Mouse (Mus musculus) heart, adult 2 months (tissue): ENCODE data around the gene Gpr19. TPM values are rescaled to one million over a fixed set of nuclear protein-coding genes. Genes with fewer than 3 reads are reported as not detected.

ENCODE experiments used
- DNase-seq, 2 experiments: peaks; one replicate each; pipeline ENCODE4 v3.0.0; 2021
- H3K27ac ChIP-seq: fragments of 200-600 bp; 2 replicates; pipeline ENCODE4 v1.8.1; 2022
- H3K27me3 ChIP-seq: fragments of 200-500 bp; 2 replicates; pipeline ENCODE4 v1.6.1; 2012; ENCODE audit warnings: mild to moderate bottlenecking, low read length, inconsistent platforms, mixed read lengths; ENCODE audit not compliant: control insufficient read depth, insufficient read depth
- H3K36me3 ChIP-seq: fragments of 200-500 bp; 2 replicates; pipeline ENCODE4 v1.6.1; 2012; ENCODE audit warnings: low read length, inconsistent platforms; ENCODE audit not compliant: control insufficient read depth, insufficient read depth
- H3K4me1 ChIP-seq: fragments of 200-500 bp; 2 replicates; pipeline ENCODE4 v1.6.1; 2011; ENCODE audit warnings: low read length; ENCODE audit not compliant: control insufficient read depth, insufficient read depth
- H3K4me3 ChIP-seq: fragments of 200-600 bp; 2 replicates; pipeline ENCODE4 v1.8.1; 2022
- H3K79me2 ChIP-seq: fragments of 200-500 bp; replicated peaks from 2 replicates; pipeline ENCODE4 v1.6.1; 2012; ENCODE audit warnings: mild to moderate bottlenecking, inconsistent platforms, low read length, moderate library complexity, mixed read lengths; ENCODE audit not compliant: control insufficient read depth, insufficient read depth
- H3K9ac ChIP-seq: fragments of 200-500 bp; 2 replicates; pipeline ENCODE4 v1.6.1; 2012; ENCODE audit warnings: low read depth, mild to moderate bottlenecking, control low read depth, inconsistent platforms, low read length, mixed read lengths
- CTCF ChIP-seq: fragments of 200-600 bp; IDR thresholded peaks from 2 replicates; pipeline ENCODE4 v1.8.1; 2022; ENCODE audit warnings: antibody characterized with exemption, mild to moderate bottlenecking, moderate library complexity
- EP300 ChIP-seq: fragments of 200-500 bp; IDR thresholded peaks from 2 replicates; pipeline ENCODE4 v1.6.1; 2011; ENCODE audit warnings: low read depth, low read length, control low read depth; ENCODE audit not compliant: insufficient read depth
- POLR2A ChIP-seq: fragments of 200-500 bp; IDR thresholded peaks from 2 replicates; pipeline ENCODE4 v1.6.1; 2011; ENCODE audit warnings: mild to moderate bottlenecking, low read depth, low read length, control low read depth; ENCODE audit not compliant: insufficient read depth
- WGBS: fragments of 180-500 bp; shearing (Covaris S2); methylation state at CpG from one replicate; pipeline ENCODE4 v1.1.7; 2018; 5-methylcytosine and 5-hydroxymethylcytosine counted together
- intact Hi-C: fragments of 180-260 bp; cut with DNase I; formaldehyde crosslinking; loops from one replicate; pipeline ENCODE4 v1.15.1; 2025
- polyA plus RNA-seq: library from polyadenylated mRNA; depleted of rRNA; stranded (reverse); fragments of >200 nt; gene quantifications from 2 replicates; pipeline ENCODE4 v1.2.3, GENCODE M21; 2012
- total RNA-seq, 2 experiments: library from RNA; stranded (reverse); gene quantifications; 2 replicates each; pipeline ENCODE4 v1.2.3; 2021

Gpr19 gene
- total and polyA plus RNA-seq, 3 experiments, result 3.2 to 6.1 (median 4.8) TPM

DNA sequence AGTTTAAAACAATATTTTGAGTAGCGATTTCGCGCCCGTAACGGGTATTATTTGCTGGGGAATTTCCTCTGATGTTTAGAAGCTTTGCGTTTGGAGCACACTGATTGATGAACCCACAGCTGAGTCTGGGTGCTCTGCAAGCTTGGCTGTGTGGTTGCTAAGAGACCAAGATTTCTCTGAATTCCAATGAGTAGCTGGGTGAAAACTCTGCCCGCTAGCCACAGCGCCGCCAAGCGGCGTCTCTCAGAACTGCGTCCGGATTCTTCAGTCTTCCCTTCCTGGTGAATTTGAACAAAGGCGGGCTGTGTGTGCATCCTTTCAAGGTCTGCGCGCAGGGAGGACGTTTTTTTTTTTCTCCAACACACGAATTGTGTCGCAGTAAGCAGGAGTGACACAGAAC is 35.2 kb downstream of the Gpr19 start:
- H3K27ac ChIP-seq, result no peak overlapping the region
- H3K36me3 ChIP-seq, result no peaks in the 10 kb centered on the region
- H3K4me1 ChIP-seq, result no peaks in the 10 kb centered on the region; the same call in 1 of the 2 replicates
- peak; percentile 86 to 94 for DNase-seq
- WGBS, result 3% methylated on average over 19 of the region's 19 CpGs
- H3K4me3 ChIP-seq, result peak overlapping the region; percentile 26; the same call in 1 of the 2 replicates
- 0 out of 2 replicates have a peak, but pooled peaks have one; percentile 38 for TF ChIP-seq EP300
- no peak; the same call in none of the 2 replicates for TF ChIP-seq CTCF
- no peak for TF ChIP-seq POLR2A
- no peak overlapping the region for H3K9ac ChIP-seq
- H3K79me2 ChIP-seq, result no peaks in the 10 kb centered on the region
- intact Hi-C loops, result loop anchor here (5.0 kb wide), 1 partner anchor 201 kb away; no protein-coding TSS in a partner anchor
- H3K27me3 ChIP-seq, result no peaks in the 10 kb centered on the region

DNA sequence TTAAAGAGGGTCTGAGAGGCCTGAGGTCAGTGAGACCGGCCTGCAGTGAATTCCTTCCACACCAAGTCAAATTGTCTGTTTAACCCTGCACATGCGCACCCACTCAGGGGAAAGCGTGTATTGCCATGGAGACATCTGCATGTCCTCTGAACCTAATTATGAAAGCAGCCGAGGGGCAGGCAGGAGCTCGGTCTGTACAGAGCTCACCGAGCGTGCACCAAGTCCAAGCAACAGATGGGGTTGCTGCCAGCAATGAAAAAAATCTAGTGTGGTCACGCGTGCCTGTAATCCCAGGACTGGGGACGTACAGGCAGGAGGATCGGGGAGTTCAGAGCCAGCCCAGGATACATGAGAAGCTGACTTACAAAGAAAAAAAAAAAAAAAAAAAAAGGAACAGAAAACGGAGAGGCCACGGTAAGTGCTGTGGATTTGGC is 35.7 kb downstream of the Gpr19 start:
- 43% methylated on average over 13 of the region's 13 CpGs for WGBS
- no peak overlapping the region for H3K9ac ChIP-seq
- intact Hi-C loops, result loop anchor here (5.0 kb wide), 1 partner anchor 200 kb away; no protein-coding TSS in a partner anchor
- H3K4me3 ChIP-seq, result peak overlapping the region; percentile 26; the same call in 1 of the 2 replicates
- H3K4me1 ChIP-seq, result no peaks in the 10 kb centered on the region; the same call in 1 of the 2 replicates
- no peaks in the 10 kb centered on the region for H3K36me3 ChIP-seq
- no peak for TF ChIP-seq POLR2A
- no peak for TF ChIP-seq EP300
- no peak for TF ChIP-seq CTCF
- H3K27me3 ChIP-seq, result no peaks in the 10 kb centered on the region
- no peak overlapping the region for H3K27ac ChIP-seq
- no peak for DNase-seq
- H3K79me2 ChIP-seq, result no peaks in the 10 kb centered on the region

DNA sequence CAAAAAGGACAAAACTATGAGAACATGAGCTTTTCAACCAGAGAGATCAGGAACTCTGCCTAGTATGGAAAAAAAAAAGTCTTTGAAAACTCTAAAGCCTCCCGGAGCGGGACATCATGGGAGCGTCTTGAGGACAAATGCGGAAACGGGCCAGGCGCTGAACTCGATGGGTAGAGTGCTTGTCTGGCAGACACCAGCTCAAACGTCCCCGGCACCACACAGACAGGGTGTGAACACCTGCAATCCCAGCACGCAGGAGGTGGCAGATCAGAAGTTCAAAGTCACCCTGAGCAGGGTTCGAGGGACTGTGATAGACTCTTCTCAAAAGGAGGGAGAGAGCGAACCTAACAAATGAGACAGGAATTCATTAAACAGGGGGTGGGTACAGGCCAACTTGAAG is 37.0 kb downstream of the Gpr19 start:
- Histone ChIP-seq H3K36me3 (no peaks in the 10 kb centered on the region), H3K4me3 (no peak overlapping the region), H3K27me3 (no peaks in the 10 kb centered on the region), H3K4me1 (no peaks in the 10 kb centered on the region; the same call in 1 of the 2 replicates), H3K9ac (no peak overlapping the region), H3K79me2 (no peaks in the 10 kb centered on the region), H3K27ac (no peak overlapping the region)
- intact Hi-C loops, result loop anchor here (5.0 kb wide), 1 partner anchor 199 kb away; no protein-coding TSS in a partner anchor
- TF ChIP-seq CTCF, result no peak
- no peak for TF ChIP-seq EP300
- TF ChIP-seq POLR2A, result no peak
- no peak for DNase-seq
- WGBS, result 84% methylated on average over 12 of the region's 12 CpGs

DNA sequence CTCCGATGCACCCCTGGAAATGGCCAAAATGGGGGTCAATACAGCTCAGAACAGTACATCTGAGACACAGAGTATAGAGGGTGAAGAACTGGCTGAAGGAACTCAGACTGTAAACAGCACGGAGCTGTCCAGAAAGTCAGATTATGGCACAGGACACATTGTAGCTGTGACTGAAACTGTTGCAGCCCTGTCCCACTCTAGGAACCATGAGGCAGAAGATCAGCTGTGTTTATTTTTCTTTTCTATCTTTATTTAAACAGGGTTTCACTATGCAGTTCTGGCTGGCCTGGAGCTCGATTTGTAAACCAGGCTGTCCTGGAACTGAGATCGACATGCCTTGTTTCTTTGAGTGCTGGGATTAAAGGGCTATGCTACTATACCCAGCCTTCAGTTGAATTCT is 38.1 kb downstream of the Gpr19 start:
- WGBS, result 59% methylated on average over 4 of the region's 4 CpGs
- Histone ChIP-seq H3K4me3 (no peak overlapping the region), H3K27ac (no peak overlapping the region), H3K79me2 (no peaks in the 10 kb centered on the region), H3K9ac (no peak overlapping the region), H3K36me3 (no peaks in the 10 kb centered on the region), H3K27me3 (no peaks in the 10 kb centered on the region), H3K4me1 (no peaks in the 10 kb centered on the region; the same call in 1 of the 2 replicates)
- DNase-seq, result no peak
- intact Hi-C loops, result loop anchor here (5.0 kb wide), 1 partner anchor 198 kb away; no protein-coding TSS in a partner anchor
- no peak for TF ChIP-seq CTCF
- no peak for TF ChIP-seq POLR2A
- TF ChIP-seq EP300, result no peak

DNA sequence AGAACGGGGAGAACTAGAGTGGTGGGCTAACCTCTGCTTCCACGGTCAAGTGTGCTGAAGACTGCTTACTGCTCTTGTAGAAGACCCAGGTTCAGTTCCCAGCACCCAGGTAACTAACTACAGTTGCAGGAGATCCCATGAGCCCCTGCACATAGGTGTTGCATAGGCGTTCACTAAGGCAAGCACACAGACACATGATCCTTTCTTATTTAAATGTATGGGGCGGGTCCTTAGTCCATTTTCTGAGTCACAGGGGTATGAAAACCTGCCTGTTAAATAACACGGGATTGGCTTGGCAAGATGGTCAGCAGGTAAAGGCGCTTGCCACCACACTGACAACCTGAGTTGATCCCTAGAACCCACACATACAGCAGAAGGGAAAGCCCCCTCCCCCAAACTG is 39.4 kb downstream of the Gpr19 start:
- 92% methylated on average over 6 of the region's 6 CpGs for WGBS
- intact Hi-C loops, result no loop called here

DNA sequence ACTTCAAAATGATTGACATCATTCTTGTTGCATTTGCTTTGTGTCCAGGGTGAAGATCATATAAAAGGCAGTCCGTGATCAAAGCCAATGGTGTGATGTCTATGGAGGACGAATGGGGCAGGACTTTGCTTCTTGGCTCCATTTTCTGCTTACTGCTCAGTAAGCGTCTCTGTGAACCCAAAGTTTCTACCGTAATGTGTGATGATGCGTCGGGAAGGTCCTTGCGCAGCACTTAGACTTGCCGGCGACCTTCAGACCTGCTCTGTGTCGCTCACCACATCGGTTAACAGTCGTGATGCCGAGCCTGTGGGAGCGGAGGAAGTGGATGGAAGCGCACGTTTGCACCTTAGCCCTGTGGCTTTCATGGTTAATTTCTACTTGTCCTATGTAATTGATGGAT is 42.5 kb downstream of the Gpr19 start:
- Histone ChIP-seq H3K4me3 (no peak overlapping the region), H3K27ac (no peak overlapping the region), H3K9ac (no peak overlapping the region), H3K79me2 (no peaks in the 10 kb centered on the region), H3K36me3 (no peaks in the 10 kb centered on the region), H3K27me3 (no peaks in the 10 kb centered on the region), H3K4me1 (no peaks in the 10 kb centered on the region)
- 91% methylated on average over 16 of the region's 16 CpGs for WGBS
- intact Hi-C loops, result no loop called here
- TF ChIP-seq EP300, result no peak
- no peak for TF ChIP-seq POLR2A
- no peak for TF ChIP-seq CTCF
- no peak for DNase-seq

More for the DNA sequence above, 39.4 kb downstream of the Gpr19 start:
- TF ChIP-seq POLR2A, result no peak
- Histone ChIP-seq H3K79me2 (no peaks in the 10 kb centered on the region), H3K27ac (no peak overlapping the region), H3K27me3 (no peaks in the 10 kb centered on the region), H3K9ac (no peak overlapping the region), H3K36me3 (no peaks in the 10 kb centered on the region), H3K4me3 (no peak overlapping the region), H3K4me1 (no peaks in the 10 kb centered on the region; the same call in 1 of the 2 replicates)
- no peak for DNase-seq
